Mouse (Mus musculus) brain, adult 2 months (tissue): ENCODE results near the gene Lipc.
A peak's percentile ranks its signal among the peaks of the same experiment; 100 is the strongest.

ENCODE experiments used
- DNase-seq: peaks from one replicate; pipeline ENCODE4 v3.0.0; 2011; ENCODE audit warnings: low read depth, low spot score

Lipc gene

DNA sequence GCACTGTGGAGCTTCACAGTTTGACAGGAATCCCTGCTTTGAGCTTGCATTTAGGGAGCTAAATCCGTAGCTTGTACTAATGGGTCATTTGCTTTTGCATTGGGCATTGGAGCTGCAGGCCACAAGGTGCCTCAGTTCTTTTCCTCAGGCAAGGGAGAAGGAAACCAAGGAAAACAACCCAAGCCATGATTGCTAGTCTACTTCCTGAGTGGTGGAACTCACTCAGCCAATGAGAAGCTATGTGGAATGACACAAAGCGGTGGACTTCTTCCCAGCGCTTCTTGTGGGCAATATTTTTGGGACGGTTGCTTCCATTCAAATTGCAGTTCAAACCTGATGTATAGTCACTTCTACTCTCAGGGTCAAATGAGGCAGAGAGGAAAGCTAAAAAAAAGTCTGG lies at the start of gene Lipc:
Gene Lipc (minus strand): TSS at position 101 of the 400 bp plus-strand sequence.
- no peak for DNase-seq

GRCm38 (mm10) chr9:70999161-70999560 lies 47.1 kb upstream of the Lipc start:
- peak; percentile 77 for DNase-seq

DNA sequence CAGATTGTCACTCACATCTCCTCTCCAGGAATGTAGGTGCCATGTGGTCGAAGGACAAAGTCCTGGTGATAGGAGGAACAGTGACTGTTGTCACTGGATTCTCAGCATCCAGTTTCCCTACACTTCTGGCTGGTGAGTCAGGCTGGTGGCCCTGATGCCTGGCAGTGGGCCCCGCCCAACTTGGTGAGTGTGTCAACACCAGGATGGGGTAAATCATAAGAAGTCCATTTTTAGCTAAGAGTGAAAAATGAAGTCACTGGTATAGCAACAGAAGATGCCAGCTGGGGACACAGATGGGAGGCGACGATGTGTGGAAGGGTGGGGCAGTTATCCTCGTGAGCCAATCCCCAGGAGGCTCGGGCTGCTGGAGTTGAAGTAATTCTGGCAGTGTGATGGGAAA lies 46.7 kb upstream of the Lipc start:
- peak; percentile 92 for DNase-seq

GRCm38 (mm10) chr9:70993326-70993725 lies 41.3 kb upstream of the Lipc start:
- no peak for DNase-seq

DNA sequence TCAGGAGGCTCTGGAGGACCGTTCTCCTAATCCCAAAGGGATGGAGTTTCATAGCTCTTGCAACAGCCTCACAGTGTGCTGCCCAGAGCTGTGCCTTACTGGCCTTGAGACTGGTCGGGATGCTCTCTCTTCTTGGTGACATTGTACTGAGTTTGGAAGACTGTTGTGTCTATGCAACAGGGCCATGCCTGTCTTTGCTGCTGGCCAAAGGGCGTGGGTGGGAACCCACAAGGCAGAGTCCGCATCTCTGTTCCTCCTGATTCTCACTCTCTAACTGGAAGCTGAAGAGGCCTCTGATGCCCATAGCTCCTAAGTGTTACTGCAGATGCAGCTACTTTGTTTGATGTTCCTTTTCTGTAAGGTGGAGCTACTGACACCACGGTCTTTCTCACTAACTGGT lies 39.4 kb upstream of the Lipc start:
- DNase-seq = no peak

DNA sequence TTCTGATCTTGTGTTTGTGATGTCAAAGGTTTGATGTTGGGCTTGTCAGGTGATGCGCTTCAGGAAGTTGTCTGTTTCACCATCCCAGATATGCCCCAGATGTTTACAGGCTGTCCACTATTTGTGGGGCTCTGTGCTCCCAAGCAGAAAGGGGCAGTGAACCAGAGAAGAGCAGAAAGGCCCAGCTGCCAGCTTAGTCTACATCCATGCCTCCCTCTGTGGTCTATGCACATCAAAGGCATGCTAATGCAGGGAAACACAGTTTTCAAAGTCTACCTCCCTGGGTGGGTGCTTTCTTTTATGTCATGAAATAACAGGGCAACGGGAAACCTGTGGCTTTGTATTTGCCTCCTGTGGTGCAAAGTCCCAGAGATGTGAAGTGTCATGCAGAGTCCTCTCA lies 35.2 kb upstream of the Lipc start:
- DNase-seq = no peak

DNA sequence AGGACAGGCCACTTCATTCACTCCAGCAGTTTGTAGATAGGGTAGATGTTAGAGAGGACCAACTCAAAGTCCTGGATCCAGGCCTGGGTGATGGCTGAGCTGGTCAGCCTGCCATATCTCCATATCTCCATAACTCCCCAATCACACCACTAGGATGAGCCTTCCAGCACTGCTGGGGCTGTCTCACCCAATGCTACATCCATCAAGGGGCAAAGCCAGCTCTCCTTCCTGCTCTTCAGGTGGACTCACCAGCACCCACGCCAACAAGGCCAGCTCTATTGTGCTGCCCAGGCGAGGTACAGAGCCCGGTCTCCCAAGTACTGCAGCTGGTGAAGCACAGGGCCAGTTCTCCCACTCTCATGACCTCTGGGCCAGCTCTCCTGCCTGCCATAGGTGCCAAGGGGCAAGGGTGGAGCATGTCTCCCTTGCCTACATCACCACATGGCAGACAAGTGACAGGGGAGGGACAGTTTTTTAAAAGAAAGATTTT lies 31.0 kb upstream of the Lipc start:
- no peak for DNase-seq

DNA sequence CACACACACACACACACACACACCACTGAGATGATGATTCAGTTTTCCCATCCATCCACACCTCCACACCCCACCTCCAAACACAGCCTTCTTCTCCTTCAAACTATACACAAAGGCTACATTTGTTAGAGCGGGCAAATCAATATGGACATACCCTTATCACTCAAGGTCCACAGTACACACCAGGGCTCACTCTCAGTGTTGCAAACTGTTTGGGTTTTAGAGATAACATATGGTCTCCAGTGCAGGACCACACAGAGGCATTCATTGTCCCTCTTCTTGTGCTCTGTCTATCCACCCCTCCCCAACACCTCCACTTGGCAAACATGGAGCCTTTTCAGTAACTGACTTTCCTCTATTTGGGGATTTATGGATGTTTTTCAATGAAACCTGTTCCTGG lies 29.7 kb upstream of the Lipc start:
- DNase-seq = no peak

GRCm38 (mm10) chr9:70979641-70980040 lies 27.6 kb upstream of the Lipc start:
- no peak for DNase-seq

- no peak for DNase-seq
Observed at GRCm38 (mm10) chr9:70979171-70979570, 27.1 kb upstream of the Lipc start.

- no peak for DNase-seq
Observed at GRCm38 (mm10) chr9:70977392-70977791, 25.4 kb upstream of the Lipc start.

- peak; percentile 53 for DNase-seq
Observed at GRCm38 (mm10) chr9:70975921-70976320, 23.9 kb upstream of the Lipc start.

GRCm38 (mm10) chr9:70973286-70973685 lies 21.3 kb upstream of the Lipc start:
- DNase-seq = no peak

DNA sequence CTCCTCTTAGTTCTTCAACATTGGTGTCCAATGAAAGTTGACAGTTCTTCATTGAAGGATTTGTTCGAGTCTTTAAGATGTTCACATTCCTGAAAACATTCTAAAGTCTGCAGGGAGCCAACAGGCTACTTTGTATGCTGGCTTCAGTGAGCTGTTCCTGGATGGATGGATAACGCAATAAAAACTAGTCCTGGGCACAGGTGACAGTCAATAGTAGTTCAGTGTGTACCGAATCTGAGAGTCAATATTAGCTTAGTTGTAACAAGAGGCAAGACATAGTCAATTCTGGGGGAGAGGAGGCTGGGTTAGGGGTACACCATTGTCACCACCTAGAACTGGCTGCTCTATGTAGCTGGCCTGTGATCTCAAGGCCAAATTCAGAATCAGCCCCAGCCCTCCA lies 17.2 kb upstream of the Lipc start:
- DNase-seq = no peak

- peak; percentile 77 for DNase-seq
Observed at GRCm38 (mm10) chr9:70965999-70966994, 14.3 kb upstream of the Lipc start.

DNA sequence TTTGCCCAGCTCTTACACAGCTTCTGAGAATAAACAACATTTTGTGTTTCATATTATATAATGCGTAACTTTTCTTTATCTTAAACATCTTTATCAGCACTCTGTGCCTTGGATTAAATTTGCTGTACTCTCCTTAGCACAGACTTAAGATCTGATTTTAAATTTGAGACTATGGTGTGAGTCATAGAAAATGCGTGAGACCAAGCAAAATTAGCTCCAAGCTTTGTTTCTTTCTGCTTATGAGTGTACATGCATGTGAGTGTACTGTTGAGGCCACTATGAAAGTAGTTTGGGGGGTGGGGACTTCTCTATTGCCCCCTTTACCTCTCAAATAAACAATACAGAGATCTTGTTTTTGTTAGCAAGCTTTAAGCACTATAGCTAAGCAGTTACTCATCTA lies 13.4 kb upstream of the Lipc start:
- DNase-seq = peak; percentile 65

- peak; percentile 73 for DNase-seq
Observed at GRCm38 (mm10) chr9:70965011-70965410, 13.0 kb upstream of the Lipc start.

- peak; percentile 86 for DNase-seq
Observed at GRCm38 (mm10) chr9:70963461-70963891, 11.4 kb upstream of the Lipc start.

DNA sequence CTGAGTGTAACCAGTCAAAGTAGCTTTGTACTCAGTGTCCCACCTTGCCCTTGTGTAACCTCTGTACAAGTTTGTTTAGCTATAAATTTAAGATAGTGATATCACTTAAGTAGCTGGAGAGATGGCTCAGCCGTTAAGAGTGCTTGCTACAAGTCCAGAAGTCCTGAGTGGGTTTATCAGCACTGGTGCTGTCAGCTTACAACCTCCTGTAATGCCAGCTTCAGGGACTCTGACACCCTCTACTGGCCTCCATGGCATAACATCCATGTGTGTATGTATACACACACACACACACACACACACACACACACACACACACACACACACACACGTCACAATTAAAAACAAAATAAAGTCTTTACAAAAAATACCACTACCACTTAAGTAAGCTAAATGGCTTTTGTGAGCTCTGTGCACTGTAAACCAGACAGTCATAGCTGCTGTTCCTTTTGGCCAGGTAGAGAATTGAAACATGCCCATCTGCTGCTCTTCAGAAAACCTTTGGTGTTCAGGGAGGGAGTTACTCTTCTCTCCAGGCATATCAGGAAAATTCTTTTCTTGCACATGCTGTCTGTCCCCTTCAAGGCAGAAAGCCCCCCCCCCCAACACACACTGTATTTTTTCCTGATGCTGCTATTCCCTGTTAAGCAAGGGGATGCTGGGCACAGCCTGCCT lies 10.9 kb upstream of the Lipc start:
- DNase-seq = peak; percentile 66

DNA sequence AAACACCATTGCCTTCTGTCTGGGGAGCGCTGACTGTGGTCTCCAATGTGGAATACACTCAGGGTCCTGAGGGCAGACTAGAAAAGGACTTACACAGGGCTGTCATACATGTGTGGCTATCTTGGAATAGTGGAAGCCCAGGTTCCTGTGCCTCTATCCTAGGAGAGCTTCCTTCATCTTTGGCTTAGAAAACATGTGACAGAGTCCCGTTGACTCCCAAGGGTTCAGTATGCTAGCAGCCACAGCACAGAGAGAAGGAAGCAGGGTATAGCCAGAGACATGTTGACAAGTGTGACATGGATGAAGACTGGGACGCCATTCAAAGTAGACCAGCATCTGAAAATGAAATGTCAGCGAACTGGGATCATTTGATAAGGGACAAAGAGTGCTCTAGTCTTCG lies 8.3 kb upstream of the Lipc start:
- DNase-seq = no peak

GRCm38 (mm10) chr9:70959866-70960265 lies 7.8 kb upstream of the Lipc start:
- peak; percentile 96 for DNase-seq

GRCm38 (mm10) chr9:70959447-70959846 lies 7.4 kb upstream of the Lipc start:
- DNase-seq = no peak

DNA sequence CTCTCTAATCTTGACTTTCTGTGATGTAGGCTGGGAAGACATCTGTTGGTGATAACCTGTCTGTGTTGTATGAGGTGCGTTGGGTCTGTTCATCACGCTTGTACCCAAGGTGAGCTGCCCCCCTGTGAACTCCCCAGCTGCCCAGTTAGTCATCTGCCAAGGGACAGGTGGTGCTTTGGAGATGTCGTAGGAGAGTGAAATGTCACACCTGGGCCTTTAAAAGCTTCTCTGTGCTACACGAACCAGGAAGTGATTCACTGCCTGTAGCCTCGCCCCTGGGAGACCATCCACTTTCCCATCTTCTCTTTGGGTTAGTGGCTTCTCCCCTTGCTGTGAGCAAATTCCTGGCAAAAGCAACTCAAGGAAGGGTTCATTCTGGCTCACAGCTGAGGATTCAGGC lies 6.4 kb upstream of the Lipc start:
- peak; percentile 95 for DNase-seq
